Mouse (Mus musculus) embryonic fibroblast, embryonic 13.5 days (primary cell): ENCODE results near the gene Cfl2.

Source experiments
- CTCF ChIP-seq: IDR thresholded peaks from 2 replicates; pipeline ENCODE4 v1.5.1; 2011; ENCODE audit warnings: mild to moderate bottlenecking, control low read depth, low read length, moderate library complexity, borderline replicate concordance; ENCODE audit not compliant: insufficient read depth
- POLR2A ChIP-seq: IDR thresholded peaks from 2 replicates; pipeline ENCODE4 v1.6.1; 2011; ENCODE audit warnings: low read depth, mild to moderate bottlenecking, control low read depth, low read length, moderate library complexity

DNA sequence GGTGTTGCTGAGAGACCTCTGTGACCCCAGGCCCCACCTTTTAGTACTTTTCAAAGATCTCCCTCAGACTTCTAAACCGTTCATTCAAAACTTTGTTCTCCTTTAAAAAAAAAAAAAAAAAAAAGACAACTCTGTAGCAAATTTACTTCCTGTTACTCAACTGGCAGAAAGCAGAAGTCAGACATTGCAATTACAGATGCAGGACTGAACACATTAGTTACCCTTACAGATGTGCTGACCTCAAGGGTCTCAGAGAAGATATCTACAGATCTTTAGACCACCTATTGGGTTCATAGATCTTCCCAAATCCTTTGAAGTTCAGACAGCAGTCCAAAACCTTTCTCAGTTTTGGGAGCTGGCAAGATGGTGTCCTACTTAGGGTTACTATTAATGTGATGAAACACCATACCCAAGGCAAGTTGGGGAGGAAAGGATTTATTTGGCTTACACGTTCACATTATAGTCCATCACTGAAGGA, 42.0 kb downstream of the Cfl2 start:
- TF ChIP-seq CTCF (no peak), POLR2A (no peak)
